Mouse (Mus musculus) bone marrow, adult 2 months (tissue): ENCODE measurements at regions not wholly inside any gene's neighbourhood (a gene's known extent, or its start where the extent isn't known, plus 50 kb on each side); places are given as distances from the start of the nearest gene placed in this dataset.

ENCODE experiments used
- CTCF ChIP-seq: fragments of 200-500 bp; IDR thresholded peaks from 2 replicates; pipeline ENCODE4 v1.5.1; 2011; ENCODE audit warnings: low read length, control low read depth; ENCODE audit not compliant: control insufficient read depth, insufficient read depth
- POLR2A ChIP-seq: fragments of 200-500 bp; IDR thresholded peaks from 2 replicates; pipeline ENCODE4 v1.6.1; 2011; ENCODE audit warnings: low read depth, mild to moderate bottlenecking, control low read depth, low read length, borderline replicate concordance; ENCODE audit not compliant: control insufficient read depth

- TF ChIP-seq CTCF = no peak
- TF ChIP-seq POLR2A = no peak
Measured at GRCm38 (mm10) chr9:101734271-101734670, 127.4 kb upstream of the 9630041A04Rik start.
